Mouse (Mus musculus): ENCODE data around the gene Srrm2.

The Srrm2 gene

GRCm38 (mm10) chr17:23790269-23791078 is at the start of gene Srrm2:
Gene Srrm2, plus strand, starts transcription at chr17:23790532.
- peak; percentile 52 for DNase-seq

GRCm38 (mm10) chr17:23740598-23741021 is 49.7 kb upstream of the Srrm2 start, which contains the start of gene Paqr4:
Gene Paqr4, minus strand, starts transcription at chr17:23740867.
- DNase-seq, result peak; percentile 39

GRCm38 (mm10) chr17:23741359-23742209 is 48.7 kb upstream of the Srrm2 start:
- no peak for DNase-seq

- DNase-seq, result peak; percentile 65
Measured at GRCm38 (mm10) chr17:23742210-23742793, 48.0 kb upstream of the Srrm2 start.

GRCm38 (mm10) chr17:23742941-23743340 is 47.4 kb upstream of the Srrm2 start:
- DNase-seq, result no peak

- DNase-seq, result no peak
Measured at GRCm38 (mm10) chr17:23744076-23744475, 46.3 kb upstream of the Srrm2 start.

- no peak for DNase-seq
Measured at GRCm38 (mm10) chr17:23744651-23745050, 45.7 kb upstream of the Srrm2 start.

- DNase-seq, result peak; percentile 60
Measured at GRCm38 (mm10) chr17:23745301-23746251, 44.8 kb upstream of the Srrm2 start, which contains the start of gene Kremen2. Gene Kremen2, minus strand, starts transcription at chr17:23745833.

GRCm38 (mm10) chr17:23746311-23746710 is 44.0 kb upstream of the Srrm2 start:
- DNase-seq, result peak; percentile 37

- no peak for DNase-seq
Measured at GRCm38 (mm10) chr17:23746767-23747166, 43.6 kb upstream of the Srrm2 start.

- DNase-seq, result no peak
Measured at GRCm38 (mm10) chr17:23747471-23747870, 42.9 kb upstream of the Srrm2 start.

- peak; percentile 30 for DNase-seq
Measured at GRCm38 (mm10) chr17:23748026-23748425, 42.3 kb upstream of the Srrm2 start.

GRCm38 (mm10) chr17:23748631-23749391 is 41.5 kb upstream of the Srrm2 start:
- DNase-seq, result peak; percentile 75

GRCm38 (mm10) chr17:23749400-23750191 is 40.7 kb upstream of the Srrm2 start:
- no peak for DNase-seq

- DNase-seq, result no peak
Measured at GRCm38 (mm10) chr17:23755689-23756088, 34.6 kb upstream of the Srrm2 start.

- no peak for DNase-seq
Measured at GRCm38 (mm10) chr17:23757581-23757980, 32.8 kb upstream of the Srrm2 start.

- DNase-seq, result no peak
Measured at GRCm38 (mm10) chr17:23758801-23759200, 31.5 kb upstream of the Srrm2 start.

GRCm38 (mm10) chr17:23760231-23760630 is 30.1 kb upstream of the Srrm2 start:
- DNase-seq, result no peak

- DNase-seq, result no peak
Measured at GRCm38 (mm10) chr17:23761155-23761554, 29.2 kb upstream of the Srrm2 start.

GRCm38 (mm10) chr17:23762976-23763375 is 27.4 kb upstream of the Srrm2 start:
- no peak for DNase-seq
